Mouse (Mus musculus): ENCODE data around the gene Mpc1. TPM values are rescaled to one million over a fixed set of nuclear protein-coding genes. Genes with fewer than 3 reads are reported as not detected.
"Not testable (repeated sequence)": the region's sequence is repeated elsewhere in the genome, so short reads cannot be mapped to it uniquely, and the experiment has no call there.

Mpc1 gene
- polyA plus RNA-seq, 1 experiment from 2014 or later: 343 TPM

GRCm38 (mm10) chr17:8244124-8244523 is 38.6 kb upstream of the Mpc1 start:
- ATAC-seq: no peak

GRCm38 (mm10) chr17:8246102-8246754 is 36.5 kb upstream of the Mpc1 start:
- 69% methylated on average over 4 of the region's 4 CpGs for WGBS
- H3K27me3 ChIP-seq (replicated peaks; ENCODE audit: control insufficient read depth, insufficient read depth, low read length): no peaks in the 10 kb centered on the region
- H3K9me3 ChIP-seq (ENCODE audit: control insufficient read depth, low read length): no peaks in the 10 kb centered on the region
- H3K36me3 ChIP-seq (ENCODE audit: control insufficient read depth, insufficient read depth): no peaks in the 10 kb centered on the region
- H3K4me1 ChIP-seq (replicated peaks; ENCODE audit: control insufficient read depth, insufficient read depth, low read length): no peaks in the 10 kb centered on the region
- no peak overlapping the region for H3K4me3 ChIP-seq (replicated peaks; ENCODE audit: low read length)
- no peak overlapping the region for H3K4me2 ChIP-seq (ENCODE audit: low read length)
- ATAC-seq: no peak
- H3K27ac ChIP-seq (ENCODE audit: low read length): no peak overlapping the region
- H3K9ac ChIP-seq (replicated peaks; ENCODE audit: low read depth, low read length): no peak overlapping the region

More at GRCm38 (mm10) chr17:8244124-8244523, 38.6 kb upstream of the Mpc1 start:
- Histone ChIP-seq H3K27me3 (replicated peaks; ENCODE audit: control insufficient read depth, insufficient read depth, low read length) (no peaks in the 10 kb centered on the region), H3K9me3 (ENCODE audit: control insufficient read depth, low read length) (no peaks in the 10 kb centered on the region), H3K36me3 (ENCODE audit: control insufficient read depth, insufficient read depth) (no peaks in the 10 kb centered on the region), H3K9ac (replicated peaks; ENCODE audit: low read depth, low read length) (no peak overlapping the region), H3K4me3 (replicated peaks; ENCODE audit: low read length) (no peak overlapping the region), H3K4me2 (ENCODE audit: low read length) (no peak overlapping the region), H3K27ac (ENCODE audit: low read length) (no peak overlapping the region), H3K4me1 (replicated peaks; ENCODE audit: control insufficient read depth, insufficient read depth, low read length) (no peaks in the 10 kb centered on the region)
- WGBS: 87% methylated on average over 2 of the region's 2 CpGs

GRCm38 (mm10) chr17:8251704-8252103 is 31.0 kb upstream of the Mpc1 start:
- Histone ChIP-seq H3K9ac (replicated peaks; ENCODE audit: low read depth, low read length) (no peak overlapping the region), H3K4me1 (replicated peaks; ENCODE audit: control insufficient read depth, insufficient read depth, low read length) (no peaks in the 10 kb centered on the region), H3K27ac (ENCODE audit: low read length) (no peak overlapping the region), H3K4me3 (replicated peaks; ENCODE audit: low read length) (no peak overlapping the region), H3K9me3 (ENCODE audit: control insufficient read depth, low read length) (no peaks in the 10 kb centered on the region), H3K27me3 (replicated peaks; ENCODE audit: control insufficient read depth, insufficient read depth, low read length) (no peaks in the 10 kb centered on the region), H3K36me3 (ENCODE audit: control insufficient read depth, insufficient read depth) (no peaks in the 10 kb centered on the region), H3K4me2 (ENCODE audit: low read length) (no peak overlapping the region)
- WGBS: 91% methylated on average over 7 of the region's 7 CpGs
- ATAC-seq: no peak

GRCm38 (mm10) chr17:8254268-8254667 is 28.4 kb upstream of the Mpc1 start:
- no peaks in the 10 kb centered on the region for H3K36me3 ChIP-seq (ENCODE audit: control insufficient read depth, insufficient read depth)
- H3K9me3 ChIP-seq (ENCODE audit: control insufficient read depth, low read length): no peaks in the 10 kb centered on the region
- no peak overlapping the region for H3K27ac ChIP-seq (ENCODE audit: low read length)
- H3K9ac ChIP-seq (replicated peaks; ENCODE audit: low read depth, low read length): no peak overlapping the region
- H3K4me3 ChIP-seq (replicated peaks; ENCODE audit: low read length): no peak overlapping the region
- no peaks in the 10 kb centered on the region for H3K27me3 ChIP-seq (replicated peaks; ENCODE audit: control insufficient read depth, insufficient read depth, low read length)
- no peak overlapping the region for H3K4me2 ChIP-seq (ENCODE audit: low read length)
- H3K4me1 ChIP-seq (replicated peaks; ENCODE audit: control insufficient read depth, insufficient read depth, low read length): no peaks in the 10 kb centered on the region
- ATAC-seq: no peak

GRCm38 (mm10) chr17:8254914-8255313 is 27.8 kb upstream of the Mpc1 start:
- H3K27me3 ChIP-seq (replicated peaks; ENCODE audit: control insufficient read depth, insufficient read depth, low read length): no peaks in the 10 kb centered on the region
- WGBS: 79% methylated on average over 3 of the region's 3 CpGs
- ATAC-seq: no peak

GRCm38 (mm10) chr17:8255583-8255982 is 27.1 kb upstream of the Mpc1 start:
- H3K4me1 ChIP-seq (replicated peaks; ENCODE audit: control insufficient read depth, insufficient read depth, low read length): no peaks in the 10 kb centered on the region
- ATAC-seq: no peak
- H3K9me3 ChIP-seq (ENCODE audit: control insufficient read depth, low read length): no peaks in the 10 kb centered on the region
- no peaks in the 10 kb centered on the region for H3K27me3 ChIP-seq (replicated peaks; ENCODE audit: control insufficient read depth, insufficient read depth, low read length)
- H3K9ac ChIP-seq (replicated peaks; ENCODE audit: low read depth, low read length): no peak overlapping the region
- H3K27ac ChIP-seq (ENCODE audit: low read length): no peak overlapping the region
- WGBS: 90% methylated on average over 6 of the region's 6 CpGs
- H3K4me3 ChIP-seq (replicated peaks; ENCODE audit: low read length): no peak overlapping the region
- no peaks in the 10 kb centered on the region for H3K36me3 ChIP-seq (ENCODE audit: control insufficient read depth, insufficient read depth)
- H3K4me2 ChIP-seq (ENCODE audit: low read length): no peak overlapping the region

More at GRCm38 (mm10) chr17:8254914-8255313, 27.8 kb upstream of the Mpc1 start:
- H3K4me3 ChIP-seq (replicated peaks; ENCODE audit: low read length): no peak overlapping the region
- H3K9me3 ChIP-seq (ENCODE audit: control insufficient read depth, low read length): no peaks in the 10 kb centered on the region
- H3K36me3 ChIP-seq (ENCODE audit: control insufficient read depth, insufficient read depth): no peaks in the 10 kb centered on the region
- no peak overlapping the region for H3K27ac ChIP-seq (ENCODE audit: low read length)
- H3K4me1 ChIP-seq (replicated peaks; ENCODE audit: control insufficient read depth, insufficient read depth, low read length): no peaks in the 10 kb centered on the region
- H3K9ac ChIP-seq (replicated peaks; ENCODE audit: low read depth, low read length): no peak overlapping the region
- no peak overlapping the region for H3K4me2 ChIP-seq (ENCODE audit: low read length)

- Histone ChIP-seq H3K9ac (replicated peaks; ENCODE audit: low read depth, low read length) (no peak overlapping the region), H3K9me3 (ENCODE audit: control insufficient read depth, low read length) (no peaks in the 10 kb centered on the region), H3K4me2 (ENCODE audit: low read length) (no peak overlapping the region), H3K36me3 (ENCODE audit: control insufficient read depth, insufficient read depth) (no peaks in the 10 kb centered on the region), H3K4me3 (replicated peaks; ENCODE audit: low read length) (no peak overlapping the region), H3K4me1 (replicated peaks; ENCODE audit: control insufficient read depth, insufficient read depth, low read length) (no peaks in the 10 kb centered on the region), H3K27me3 (replicated peaks; ENCODE audit: control insufficient read depth, insufficient read depth, low read length) (no peaks in the 10 kb centered on the region), H3K27ac (ENCODE audit: low read length) (no peak overlapping the region)
- 80% methylated on average over 8 of the region's 8 CpGs for WGBS
- no peak for ATAC-seq
These were observed 25.7 kb upstream of the Mpc1 start for GRCm38 (mm10) chr17:8256982-8257381.

- H3K4me1 ChIP-seq (replicated peaks; ENCODE audit: control insufficient read depth, insufficient read depth, low read length); H3K4me3 ChIP-seq (replicated peaks; ENCODE audit: low read length); H3K9ac ChIP-seq (replicated peaks; ENCODE audit: low read depth, low read length); H3K36me3 ChIP-seq (ENCODE audit: control insufficient read depth, insufficient read depth); H3K27me3 ChIP-seq (replicated peaks; ENCODE audit: control insufficient read depth, insufficient read depth, low read length); H3K9me3 ChIP-seq (ENCODE audit: control insufficient read depth, low read length); H3K4me2 ChIP-seq (ENCODE audit: low read length); H3K27ac ChIP-seq (ENCODE audit: low read length): not testable (repeated sequence)
- ATAC-seq: peak; percentile 65; the same call in 1 of the 2 replicates
- 19% methylated on average over 7 of the region's 7 CpGs for WGBS
These were observed 18.1 kb upstream of the Mpc1 start for GRCm38 (mm10) chr17:8264638-8265037.

- no peak for ATAC-seq
- WGBS: 55% methylated on average over 6 of the region's 6 CpGs
These were observed 10.5 kb upstream of the Mpc1 start for GRCm38 (mm10) chr17:8272054-8272749.

More at GRCm38 (mm10) chr17:8272054-8272749, 10.5 kb upstream of the Mpc1 start:
- H3K27ac ChIP-seq (ENCODE audit: low read length): no peak overlapping the region
- H3K27me3 ChIP-seq (replicated peaks; ENCODE audit: control insufficient read depth, insufficient read depth, low read length): no peaks in the 10 kb centered on the region
- H3K4me3 ChIP-seq (replicated peaks; ENCODE audit: low read length): no peak overlapping the region
- no peaks in the 10 kb centered on the region for H3K4me1 ChIP-seq (replicated peaks; ENCODE audit: control insufficient read depth, insufficient read depth, low read length)
- no peak overlapping the region for H3K9ac ChIP-seq (replicated peaks; ENCODE audit: low read depth, low read length)
- no peak overlapping the region for H3K4me2 ChIP-seq (ENCODE audit: low read length)
- H3K36me3 ChIP-seq (ENCODE audit: control insufficient read depth, insufficient read depth): no peaks in the 10 kb centered on the region
- H3K9me3 ChIP-seq (ENCODE audit: control insufficient read depth, low read length): no peaks in the 10 kb centered on the region
